Mouse (Mus musculus) stomach, postnatal 0 days (tissue): ENCODE measurements around the gene Tle2.

Experiments used
- CTCF ChIP-seq: IDR thresholded peaks from 2 replicates; pipeline ENCODE4 v1.5.1; 2016; ENCODE audit warnings: antibody characterized with exemption, low read depth, mild to moderate bottlenecking, moderate library complexity
- EP300 ChIP-seq: optimal IDR thresholded peaks from 2 replicates; pipeline ENCODE3; 2016; ENCODE audit warnings: antibody characterized with exemption

GRCm38 (mm10) chr10:81536734-81537133 is 37.6 kb upstream of the Tle2 start:
- TF ChIP-seq CTCF = peak; percentile 65
- TF ChIP-seq EP300 = no peak
